In genomic region chr1:155416147-155416700, GRCm38 (mm10) we compare ENCODE assay signal across 8 mouse cellular contexts. TPM values are rescaled to one million over a fixed set of nuclear protein-coding genes. Genes with fewer than 3 reads are reported as not detected.
A peak's percentile ranks its signal among the peaks of the same experiment; 100 is the strongest.
DNase-seq lines count a peak whose midpoint lies in the region; ATAC-seq lines count a peak whose summit lies in the region.

No protein-coding gene starts in this region.

- H3K27me3 ChIP-seq in kidney, embryonic 16.5 days (ENCODE audit: insufficient read depth, low read length) = no peaks in the 10 kb centered on the region
- no peaks in the 10 kb centered on the region for H3K27me3 ChIP-seq in hindbrain, embryonic 13.5 days
- no peaks in the 10 kb centered on the region for H3K27me3 ChIP-seq in midbrain, embryonic 15.5 days (replicated peaks)

- DNase-seq in kidney, postnatal 25 days = no peak
- peak; percentile 35 for DNase-seq in NIH3T3 (ENCODE audit: low read depth)
- DNase-seq in frontal cortex, adult 2 months (ENCODE audit: extremely low spot score in 1 of 2, low spot score in 1 of 2) = no peak
- no peak for DNase-seq in layer of hippocampus, postnatal 10 days (ENCODE audit: low spot score in 2 of 2)
- DNase-seq in spleen, postnatal 36 days (ENCODE audit: low spot score in 2 of 2) = no peak

- H3K9ac ChIP-seq in kidney, embryonic 16.5 days (replicated peaks; ENCODE audit: low read length) = peak overlapping the region; percentile 80
- peak overlapping the region; percentile 95 for H3K9ac ChIP-seq in hindbrain, embryonic 13.5 days
- peak overlapping the region; percentile 89 for H3K9ac ChIP-seq in midbrain, embryonic 15.5 days

- no peaks in the 10 kb centered on the region for H3K36me3 ChIP-seq in kidney, embryonic 16.5 days (ENCODE audit: insufficient read depth, low read length)
- H3K36me3 ChIP-seq in hindbrain, embryonic 13.5 days = no peaks in the 10 kb centered on the region
- H3K36me3 ChIP-seq in midbrain, embryonic 15.5 days (replicated peaks) = no peaks in the 10 kb centered on the region

- no peak for ATAC-seq in kidney, embryonic 16.5 days (ENCODE audit: low FRiP score, low TSS enrichment)
- ATAC-seq in hindbrain, embryonic 13.5 days (ENCODE audit: low FRiP score) = no peak
- ATAC-seq in midbrain, embryonic 15.5 days (replicated peaks) = no peak

- WGBS in kidney, embryonic 16.5 days = 4% methylated on average over 6 of the region's 6 CpGs
- 4% methylated on average over 6 of the region's 6 CpGs for WGBS in hindbrain, embryonic 13.5 days
- WGBS in midbrain, embryonic 15.5 days = under 1% methylated on average over 6 of the region's 6 CpGs

- H3K27ac ChIP-seq in kidney, embryonic 16.5 days (ENCODE audit: low read length) = peak overlapping the region; percentile 90
- H3K27ac ChIP-seq in hindbrain, embryonic 13.5 days = peak overlapping the region; percentile 95
- H3K27ac ChIP-seq in midbrain, embryonic 15.5 days = peak overlapping the region; percentile 89

- H3K4me3 ChIP-seq in kidney, embryonic 16.5 days (ENCODE audit: low read length) = peak overlapping the region; percentile 92
- H3K4me3 ChIP-seq in hindbrain, embryonic 13.5 days = peak overlapping the region; percentile 93
- peak overlapping the region; percentile 61 for H3K4me3 ChIP-seq in midbrain, embryonic 15.5 days

- no peaks in the 10 kb centered on the region for H3K9me3 ChIP-seq in kidney, embryonic 16.5 days (ENCODE audit: low read length)
- no peaks in the 10 kb centered on the region for H3K9me3 ChIP-seq in hindbrain, embryonic 13.5 days
- no peaks in the 10 kb centered on the region for H3K9me3 ChIP-seq in midbrain, embryonic 15.5 days

- H3K4me2 ChIP-seq in kidney, embryonic 16.5 days (replicated peaks; ENCODE audit: low read depth, low read length) = peak overlapping the region; percentile 75
- H3K4me2 ChIP-seq in hindbrain, embryonic 13.5 days = peak overlapping the region; percentile 62
- peak overlapping the region; percentile 48 for H3K4me2 ChIP-seq in midbrain, embryonic 15.5 days

- peaks cover 10% of the 10 kb centered on the region for H3K4me1 ChIP-seq in kidney, embryonic 16.5 days (ENCODE audit: insufficient read depth, low read length)
- peaks cover 15% of the 10 kb centered on the region for H3K4me1 ChIP-seq in hindbrain, embryonic 13.5 days (replicated peaks)
- H3K4me1 ChIP-seq in midbrain, embryonic 15.5 days = peaks cover 17% of the 10 kb centered on the region

RNA-seq across cellular contexts. Expression of gene Xpr1, which starts 1.0 kb away (rescaled TPM):
- polyA plus RNA-seq in kidney, embryonic 16.5 days (2015; fragmentation: Nextera tagmentation; extraction: Ambion mirVana) = 9.2 and 12.6 TPM in 2 replicates
- polyA plus RNA-seq in hindbrain, embryonic 13.5 days (2015; fragmentation: Nextera tagmentation; extraction: Ambion mirVana) = 44.9 and 47.3 TPM in 2 replicates
- 66.0 and 72.7 TPM in 2 replicates for polyA plus RNA-seq in midbrain, embryonic 15.5 days (2015; fragmentation: Nextera tagmentation; extraction: Ambion mirVana)
- polyA plus RNA-seq in frontal cortex, adult 2 months (2012; rRNA removed) = 42.5 and 43.4 TPM in 2 replicates
- total RNA-seq in layer of hippocampus, postnatal 10 days (2021) = 100 to 1,000 TPM in 1 of 2 experiments, 10 to 100 TPM in 1; 99.4 to 105 TPM
